Mouse (Mus musculus) testis, adult 2 months (tissue): ENCODE data around the gene Gca.

Experiments used
- CTCF ChIP-seq: fragments of 200-500 bp; IDR thresholded peaks from 2 replicates; pipeline ENCODE4 v1.5.1; 2012; ENCODE audit warnings: low read depth, mild to moderate bottlenecking, inconsistent platforms, low read length, moderate library complexity; ENCODE audit not compliant: control insufficient read depth, insufficient read depth, insufficient replicate concordance
- POLR2A ChIP-seq: fragments of 200-500 bp; IDR thresholded peaks from 2 replicates; pipeline ENCODE4 v1.6.1; 2012; ENCODE audit warnings: low read depth, mild to moderate bottlenecking, inconsistent platforms, low read length, moderate library complexity; ENCODE audit not compliant: control insufficient read depth

DNA sequence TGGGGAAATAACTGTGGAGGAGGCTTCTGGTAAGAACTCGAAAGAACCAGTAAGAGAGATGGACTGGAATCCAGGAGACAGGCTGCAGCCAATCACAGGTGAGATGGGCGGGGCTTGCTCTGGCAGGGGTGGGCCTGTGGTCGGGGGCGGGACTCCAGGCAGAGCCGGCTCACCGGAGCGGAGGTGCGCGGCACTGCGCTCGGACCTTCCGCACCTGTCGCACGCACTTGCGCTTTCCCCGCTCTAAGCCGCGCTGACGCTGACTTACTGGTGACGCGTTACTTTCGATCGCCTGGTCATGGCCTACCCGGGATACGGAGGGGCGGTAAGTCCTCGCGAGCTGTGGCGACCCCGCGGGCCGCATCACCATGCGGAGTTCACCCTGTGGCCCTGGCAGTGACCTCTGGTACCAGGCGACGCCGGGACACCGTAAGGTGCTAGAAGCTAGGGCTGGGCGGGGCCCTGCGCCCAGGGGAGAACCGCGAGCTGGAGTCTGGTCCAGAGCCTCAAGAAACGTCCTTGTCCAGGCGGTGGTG is at the start of gene Gca:
- TF ChIP-seq POLR2A (peak; percentile 85), CTCF (no peak; the same call in 1 of the 2 replicates)
